Mouse (Mus musculus) heart, embryonic 12.5 days (tissue): ENCODE data around the gene Commd1. TPM values are rescaled to one million over a fixed set of nuclear protein-coding genes. Genes with fewer than 3 reads are reported as not detected.
A peak's percentile ranks its signal among the peaks of the same experiment; 100 is the strongest.

Experiments used
- ATAC-seq: fragments of 200-750 bp; cut with Nextera tagmentation; 2 replicates; pipeline ENCODE4 v1.8.0; 2017; ENCODE audit warnings: moderate TSS enrichment, moderate library complexity; ENCODE audit not compliant: insufficient number of reproducible peaks, low FRiP score
- H3K27ac ChIP-seq: fragments of 300-500 bp; sonication (generic); 2 replicates; pipeline ENCODE4 v1.5.1; 2016; ENCODE audit warnings: mild to moderate bottlenecking, moderate library complexity; ENCODE audit not compliant: poor library complexity, severe bottlenecking
- H3K27me3 ChIP-seq: fragments of 300-500 bp; sonication (generic); replicated peaks from 2 replicates; pipeline ENCODE4 v1.6.1; 2016; ENCODE audit warnings: mild to moderate bottlenecking, moderate library complexity
- H3K36me3 ChIP-seq: fragments of 300-500 bp; sonication (generic); 2 replicates; pipeline ENCODE4 v1.6.1; 2016; ENCODE audit warnings: mild to moderate bottlenecking, moderate library complexity
- H3K4me1 ChIP-seq: fragments of 300-500 bp; sonication (generic); replicated peaks from 2 replicates; pipeline ENCODE4 v1.6.1; 2016; ENCODE audit warnings: mild to moderate bottlenecking
- H3K4me2 ChIP-seq: fragments of 300-500 bp; sonication (generic); 2 replicates; pipeline ENCODE4 v1.6.1; 2016; ENCODE audit warnings: mild to moderate bottlenecking, moderate library complexity
- H3K4me3 ChIP-seq: fragments of 300-500 bp; sonication (generic); 2 replicates; pipeline ENCODE4 v1.5.1; 2016; ENCODE audit warnings: mild to moderate bottlenecking
- H3K9ac ChIP-seq: fragments of 300-500 bp; sonication (generic); 2 replicates; pipeline ENCODE4 v1.6.1; 2016; ENCODE audit warnings: mild to moderate bottlenecking, moderate library complexity
- H3K9me3 ChIP-seq: fragments of 300-500 bp; sonication (generic); replicated peaks from 2 replicates; pipeline ENCODE4 v1.6.1; 2016; ENCODE audit warnings: mild to moderate bottlenecking, moderate library complexity
- WGBS: fragments of 180-500 bp; shearing (Covaris S2); methylation state at CpG from one replicate; pipeline ENCODE4 v1.1.7; 2016; 5-methylcytosine and 5-hydroxymethylcytosine counted together
- polyA plus RNA-seq: library from polyadenylated mRNA; unstranded; fragments of >200 nt; fragmentation: Nextera tagmentation; extraction: Ambion mirVana; gene quantifications from 2 replicates; pipeline ENCODE4 v1.2.1, GENCODE M21; 2016

Gene Commd1
- polyA plus RNA-seq, 1 experiment from 2014 or later: 295 TPM

GRCm38 (mm10) chr11:22868582-22868981 lies 113.6 kb downstream of the Commd1 start:
- Histone ChIP-seq H3K36me3 (no peaks in the 10 kb centered on the region), H3K27ac (no peak overlapping the region), H3K9me3 (no peaks in the 10 kb centered on the region), H3K4me3 (no peak overlapping the region), H3K27me3 (no peaks in the 10 kb centered on the region), H3K9ac (no peak overlapping the region), H3K4me1 (0 out of 2 replicates have a peak, but pooled peaks cover 3% of the 10 kb centered on the region), H3K4me2 (no peak overlapping the region)
- no peak for ATAC-seq
- 80% methylated on average over 8 of the region's 8 CpGs for WGBS

- no peaks in the 10 kb centered on the region for H3K9me3 ChIP-seq
- H3K4me3 ChIP-seq: no peak overlapping the region
- H3K27me3 ChIP-seq: no peaks in the 10 kb centered on the region
- H3K27ac ChIP-seq: no peak overlapping the region
- H3K4me2 ChIP-seq: no peak overlapping the region
- H3K9ac ChIP-seq: no peak overlapping the region
- no peak for ATAC-seq
- WGBS: 81% methylated on average over 5 of the region's 5 CpGs
- no peaks in the 10 kb centered on the region for H3K36me3 ChIP-seq
- 0 out of 2 replicates have a peak, but pooled peaks cover 3% of the 10 kb centered on the region for H3K4me1 ChIP-seq
These were observed 114.5 kb downstream of the Commd1 start for GRCm38 (mm10) chr11:22867691-22868090.

- Histone ChIP-seq H3K27me3 (0 out of 2 replicates have a peak, but pooled peaks cover 3% of the 10 kb centered on the region), H3K9ac (no peak overlapping the region), H3K4me2 (no peak overlapping the region), H3K4me1 (no peaks in the 10 kb centered on the region), H3K36me3 (no peaks in the 10 kb centered on the region), H3K4me3 (no peak overlapping the region), H3K27ac (no peak overlapping the region), H3K9me3 (no peaks in the 10 kb centered on the region)
- ATAC-seq: no peak
- 84% methylated on average over 7 of the region's 7 CpGs for WGBS
These were observed 116.4 kb downstream of the Commd1 start for GRCm38 (mm10) chr11:22865635-22866246.

GRCm38 (mm10) chr11:22864305-22865060 lies 117.7 kb downstream of the Commd1 start:
- ATAC-seq: no peak
- Histone ChIP-seq H3K27me3 (0 out of 2 replicates have a peak, but pooled peaks cover 3% of the 10 kb centered on the region), H3K4me1 (no peaks in the 10 kb centered on the region), H3K9me3 (no peaks in the 10 kb centered on the region), H3K4me3 (no peak overlapping the region), H3K9ac (no peak overlapping the region), H3K36me3 (no peaks in the 10 kb centered on the region), H3K4me2 (no peak overlapping the region), H3K27ac (no peak overlapping the region)
- 69% methylated on average over 8 of the region's 8 CpGs for WGBS

- Histone ChIP-seq H3K27ac (no peak overlapping the region), H3K9me3 (no peaks in the 10 kb centered on the region), H3K4me3 (no peak overlapping the region), H3K36me3 (no peaks in the 10 kb centered on the region), H3K4me2 (no peak overlapping the region), H3K9ac (no peak overlapping the region), H3K27me3 (0 out of 2 replicates have a peak, but pooled peaks cover 3% of the 10 kb centered on the region), H3K4me1 (peaks cover 5% of the 10 kb centered on the region)
- ATAC-seq: no peak
- WGBS: 45% methylated on average over 4 of the region's 4 CpGs
These were observed 118.6 kb downstream of the Commd1 start for GRCm38 (mm10) chr11:22863581-22863980.

GRCm38 (mm10) chr11:22861315-22861714 lies 120.9 kb downstream of the Commd1 start:
- 77% methylated on average over 4 of the region's 4 CpGs for whole genome bisulfite sequencing

GRCm38 (mm10) chr11:22860335-22861227 lies 121.6 kb downstream of the Commd1 start, which contains the start of gene B3gnt2:
Gene B3gnt2, minus strand, starts transcription at chr11:22860961.
- peak within 1 kb of the TSS; percentile 88 for H3K9ac ChIP-seq
- peak within 1 kb of the TSS; percentile 58 for H3K27ac ChIP-seq
- 0 out of 2 replicates have a peak, but pooled peaks cover 3% of the 10 kb centered on the region for H3K27me3 ChIP-seq
- no peak for ATAC-seq
- no peaks in the 10 kb centered on the region for H3K36me3 ChIP-seq
- WGBS: 6% methylated on average over 41 of the region's 41 CpGs
- H3K4me2 ChIP-seq: peak within 1 kb of the TSS; percentile 98
- peak within 1 kb of the TSS; percentile 69 for H3K4me3 ChIP-seq
- H3K9me3 ChIP-seq: no peaks in the 10 kb centered on the region
- H3K4me1 ChIP-seq: peaks cover 12% of the 10 kb centered on the region

More at GRCm38 (mm10) chr11:22861315-22861714, 120.9 kb downstream of the Commd1 start:
- H3K4me3 ChIP-seq: no peak overlapping the region
- no peak overlapping the region for H3K9ac ChIP-seq
- no peaks in the 10 kb centered on the region for H3K9me3 ChIP-seq
- peaks cover 12% of the 10 kb centered on the region for H3K4me1 ChIP-seq
- no peaks in the 10 kb centered on the region for H3K36me3 ChIP-seq
- no peak overlapping the region for H3K4me2 ChIP-seq
- no peak overlapping the region for H3K27ac ChIP-seq
- 0 out of 2 replicates have a peak, but pooled peaks cover 3% of the 10 kb centered on the region for H3K27me3 ChIP-seq
- no peak for ATAC-seq

GRCm38 (mm10) chr11:22859633-22860334 lies 122.4 kb downstream of the Commd1 start:
- peak overlapping the region; percentile 88 for H3K9ac ChIP-seq
- ATAC-seq: peak; percentile 92
- H3K27me3 ChIP-seq: 0 out of 2 replicates have a peak, but pooled peaks cover 3% of the 10 kb centered on the region
- peaks cover 12% of the 10 kb centered on the region for H3K4me1 ChIP-seq
- H3K4me3 ChIP-seq: peak overlapping the region; percentile 69
- under 1% methylated on average over 55 of the region's 55 CpGs for WGBS
- H3K4me2 ChIP-seq: peak overlapping the region; percentile 98
- H3K27ac ChIP-seq: peak overlapping the region; percentile 58
- no peaks in the 10 kb centered on the region for H3K9me3 ChIP-seq
- no peaks in the 10 kb centered on the region for H3K36me3 ChIP-seq

- Histone ChIP-seq H3K36me3 (no peaks in the 10 kb centered on the region), H3K4me3 (peak overlapping the region; percentile 69), H3K9me3 (no peaks in the 10 kb centered on the region), H3K27me3 (0 out of 2 replicates have a peak, but pooled peaks cover 3% of the 10 kb centered on the region), H3K9ac (peak overlapping the region; percentile 88), H3K27ac (peak overlapping the region; percentile 58; the same call in 1 of the 2 replicates), H3K4me2 (peak overlapping the region; percentile 98), H3K4me1 (peaks cover 12% of the 10 kb centered on the region)
- peak; percentile 71 for ATAC-seq
- WGBS: under 1% methylated on average over 27 of the region's 41 CpGs
These were observed 122.9 kb downstream of the Commd1 start for GRCm38 (mm10) chr11:22859301-22859632.
